29 mouse cellular contexts compared by ENCODE assay signal in the genomic region with DNA sequence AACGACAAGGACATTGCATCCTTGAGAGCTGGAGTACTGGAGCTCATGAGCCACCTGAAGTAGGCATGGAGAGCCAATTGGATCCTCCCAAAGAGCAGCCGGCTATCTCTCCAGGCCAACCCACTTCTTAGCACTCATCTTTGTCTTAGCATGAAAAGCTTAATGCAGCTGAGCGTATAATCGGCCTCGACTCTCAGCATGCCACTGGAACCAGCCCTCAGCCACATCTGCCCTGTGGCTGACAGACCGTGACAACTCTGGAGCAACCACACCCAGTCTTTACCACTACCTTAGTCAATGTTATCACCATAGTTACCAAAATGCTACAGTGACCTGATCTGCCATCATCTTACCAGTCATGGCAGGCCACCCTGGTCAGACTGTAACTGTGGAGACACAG. TPM values are rescaled to one million over a fixed set of nuclear protein-coding genes. Genes with fewer than 3 reads are reported as not detected.
DNase-seq lines count a peak whose midpoint lies in the region; ATAC-seq and TF ChIP-seq lines count a peak whose summit lies in the region.
"Had no signal": no experiment of that assay in that cellular context is flagged by ENCODE, and none has a peak within 500 bp of the region (broad histone marks: within the 10 kb centered on the region; RNA-seq: fewer than 3 reads in every experiment).

No protein-coding gene starts in this region.

- H3K9ac ChIP-seq in hindbrain, postnatal 0 days (replicated peaks; ENCODE audit: low read length), result no peak overlapping the region
- H3K9ac ChIP-seq in hindbrain, embryonic 13.5 days, result no peak overlapping the region
- H3K9ac ChIP-seq: embryonic facial prominence, embryonic 12.5 days; liver, embryonic 14.5 days; lung, embryonic 14.5 days; neural tube, embryonic 13.5 days had no signal

- H3K4me1 ChIP-seq in hindbrain, postnatal 0 days (ENCODE audit: insufficient read depth, low read length), result 0 out of 2 replicates have a peak, but pooled peaks cover 5% of the 10 kb centered on the region
- peaks cover 12% of the 10 kb centered on the region for H3K4me1 ChIP-seq in hindbrain, embryonic 13.5 days (replicated peaks)

- 39% methylated on average over 6 of the region's 6 CpGs for WGBS in hindbrain, postnatal 0 days
- 60% methylated on average over 6 of the region's 6 CpGs for WGBS in hindbrain, embryonic 13.5 days

- no peaks in the 10 kb centered on the region for H3K9me3 ChIP-seq in hindbrain, postnatal 0 days (ENCODE audit: low read length)
- no peaks in the 10 kb centered on the region for H3K9me3 ChIP-seq in hindbrain, embryonic 13.5 days
- H3K9me3 ChIP-seq: embryonic facial prominence, embryonic 12.5 days; neural tube, embryonic 13.5 days had no signal

- H3K36me3 ChIP-seq in hindbrain, postnatal 0 days (ENCODE audit: insufficient read depth, low read length), result no peaks in the 10 kb centered on the region
- H3K36me3 ChIP-seq in hindbrain, embryonic 13.5 days, result no peaks in the 10 kb centered on the region
- H3K36me3 ChIP-seq in splenic B cell, adult 2 months (ENCODE audit: control insufficient read depth, insufficient read depth, low read length, poor library complexity, severe bottlenecking), result no peaks in the 10 kb centered on the region
- H3K36me3 ChIP-seq: embryonic facial prominence, embryonic 12.5 days; neural tube, embryonic 13.5 days had no signal

- H3K4me3 ChIP-seq in hindbrain, postnatal 0 days (ENCODE audit: low read length), result no peak overlapping the region
- H3K4me3 ChIP-seq in hindbrain, embryonic 13.5 days, result no peak overlapping the region
- H3K4me3 ChIP-seq: embryonic facial prominence, embryonic 12.5 days; gastrocnemius, adult 2 months; heart, adult 2 months; neural tube, embryonic 13.5 days had no signal

- no peaks in the 10 kb centered on the region for H3K27me3 ChIP-seq in hindbrain, postnatal 0 days (ENCODE audit: insufficient read depth, low read length)
- H3K27me3 ChIP-seq in hindbrain, embryonic 13.5 days, result no peaks in the 10 kb centered on the region
- H3K27me3 ChIP-seq in splenic B cell, adult 2 months (ENCODE audit: control insufficient read depth, insufficient read depth, low read length, poor library complexity, severe bottlenecking), result no peaks in the 10 kb centered on the region
- H3K27me3 ChIP-seq: embryonic facial prominence, embryonic 12.5 days; neural tube, embryonic 13.5 days had no signal

- TF ChIP-seq CTCF in hindbrain, postnatal 0 days (IDR thresholded peaks at IDR 0.05; ENCODE audit: low read depth), result no peak

- no peak overlapping the region for H3K4me2 ChIP-seq in hindbrain, postnatal 0 days (ENCODE audit: low read depth, low read length)
- no peak overlapping the region for H3K4me2 ChIP-seq in hindbrain, embryonic 13.5 days
- H3K4me2 ChIP-seq: embryonic facial prominence, embryonic 12.5 days; lung, embryonic 14.5 days; neural tube, embryonic 13.5 days had no signal

- no peak for DNase-seq in hindbrain, postnatal 0 days (ENCODE audit: low spot score)
- peak; percentile 33 for DNase-seq in MN1 (ENCODE audit: low spot score)
- DNase-seq in splenic B cell, adult 2 months (ENCODE audit: low read depth, low spot score), result peak; percentile 42
- DNase-seq in ovary, postnatal 36 days (ENCODE audit: low spot score), result no peak
- DNase-seq in lung, postnatal 14 days, result no peak
- DNase-seq: adrenal gland, postnatal 14 days; cerebellum, adult 11 months; cerebellum, adult 9-10 months; cerebellum, postnatal 36 days; embryo, embryonic 11 days; gastrocnemius, adult 2 months; heart, adult 2 months; heart, postnatal 14 days; kidney, adult 9 months; kidney, postnatal 14 days; layer of hippocampus, adult 9-11 months; liver; lung, embryonic 14.5 days; right cerebral cortex, postnatal 4 days; thymus, adult 18-20 months; thymus, postnatal 25 days had no signal

- 0 out of 2 replicates have a peak overlapping the region, but pooled peaks have one; percentile 81 for H3K27ac ChIP-seq in hindbrain, postnatal 0 days
- no peak overlapping the region for H3K27ac ChIP-seq in hindbrain, embryonic 13.5 days
- H3K27ac ChIP-seq: embryonic facial prominence, embryonic 12.5 days; gastrocnemius, adult 2 months; heart, adult 2 months; liver, embryonic 14.5 days had no signal

- peak; percentile 11; the same call in 1 of the 2 replicates for ATAC-seq in hindbrain, postnatal 0 days
- ATAC-seq in hindbrain, embryonic 13.5 days (ENCODE audit: low FRiP score), result no peak
- ATAC-seq in monocyte, adult 5-6 weeks (replicated peaks; ENCODE audit: insufficient number of reproducible peaks, low FRiP score, low TSS enrichment, poor library complexity, severe bottlenecking), result 0 out of 2 replicates have a peak, but pooled peaks have one; percentile 27
- ATAC-seq: intestine, postnatal 0 days had no signal

RNA-seq across cellular contexts. Expression of a gene that starts 48.4 kb away (rescaled TPM):
- total RNA-seq in hindbrain, postnatal 0 days (2014; rRNA removed), result 1.3 and 3.6 TPM in 2 replicates
- polyA plus RNA-seq in hindbrain, postnatal 0 days (2015; fragmentation: Nextera tagmentation; extraction: Ambion mirVana), result 0.49 and 0.55 TPM in 2 replicates
- 0.13 and 0.30 TPM in 2 replicates for polyA plus RNA-seq in hindbrain, embryonic 13.5 days (2015; fragmentation: Nextera tagmentation; extraction: Ambion mirVana)
- total RNA-seq in monocyte, adult 5-6 weeks (2017), result not detected in 3 replicates
- total RNA-seq: left cerebral cortex, postnatal 14 days; megakaryocyte progenitor cell, adult 5-6 weeks had no signal

Comparison
In these comparisons a context has a peak if more than half of its experiments do, and no peak if none do; other contexts are left out.
1. DNase-seq: peak in MN1 (single experiment) and splenic B cell, adult 2 months (single experiment); none in hindbrain, postnatal 0 days (single experiment), ovary, postnatal 36 days (single experiment) and lung, postnatal 14 days (single experiment).